Mouse (Mus musculus): ENCODE measurements around the gene 4930507D05Rik.

DNA sequence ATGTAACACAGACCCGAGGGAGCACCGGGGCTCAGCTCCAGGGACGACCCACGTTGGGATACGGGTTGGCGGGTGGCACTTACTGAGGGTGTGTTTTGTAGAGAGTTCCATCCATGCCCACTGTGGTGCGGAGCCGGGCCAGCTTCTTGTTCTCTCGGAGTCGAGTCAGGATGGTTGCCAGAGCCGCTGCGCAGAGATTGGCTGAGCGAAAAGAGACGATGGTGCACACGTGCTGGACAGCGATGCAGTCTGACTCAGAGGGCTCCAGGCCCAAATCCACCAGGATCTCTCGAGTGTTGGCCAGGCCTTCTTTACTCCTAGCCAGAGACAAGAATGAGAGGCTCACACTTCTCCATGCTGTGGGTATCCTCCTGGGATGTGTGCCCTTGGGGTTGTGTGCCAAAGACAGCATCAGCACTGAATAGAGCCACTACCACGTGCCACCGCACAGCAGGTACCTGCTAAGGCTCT lies 47.6 kb upstream of the 4930507D05Rik start:
- TF ChIP-seq POLR2A (IDR thresholded peaks at IDR 0.05; ENCODE audit: borderline replicate concordance, extremely low read depth, low read depth, low read length) = no peak
- TF ChIP-seq CTCF (IDR thresholded peaks at IDR 0.05; ENCODE audit: insufficient read depth, low read length) = no peak
